Mouse (Mus musculus) hindbrain, embryonic 16.5 days (tissue): ENCODE measurements at regions not wholly inside any gene's neighbourhood (a gene's known extent, or its start where the extent isn't known, plus 50 kb on each side); places are given as distances from the start of the nearest gene placed in this dataset.

Experiments
- ATAC-seq: fragments of 200-750 bp; cut with Nextera tagmentation; 2 replicates; pipeline ENCODE4 v1.8.0; 2017; ENCODE audit warnings: moderate TSS enrichment, moderate library complexity
- H3K27ac ChIP-seq: fragments of 300-500 bp; sonication (generic); 2 replicates; pipeline ENCODE4 v1.5.1; 2014; ENCODE audit warnings: low read depth, mild to moderate bottlenecking, control low read depth, low read length, moderate library complexity
- H3K27me3 ChIP-seq: fragments of 300-500 bp; sonication (generic); replicated peaks from 2 replicates; pipeline ENCODE4 v1.6.1; 2014; ENCODE audit warnings: low read length; ENCODE audit not compliant: control insufficient read depth, insufficient read depth
- H3K36me3 ChIP-seq: fragments of 300-500 bp; sonication (generic); 2 replicates; pipeline ENCODE4 v1.6.1; 2014; ENCODE audit warnings: mild to moderate bottlenecking, low read length, moderate library complexity, mixed read lengths; ENCODE audit not compliant: control insufficient read depth, insufficient read depth
- H3K4me1 ChIP-seq: fragments of 300-500 bp; sonication (generic); 2 replicates; pipeline ENCODE4 v1.6.1; 2014; ENCODE audit warnings: low read depth, low read length; ENCODE audit not compliant: control insufficient read depth, insufficient read depth
- H3K4me2 ChIP-seq: fragments of 300-500 bp; sonication (generic); 2 replicates; pipeline ENCODE4 v1.6.1; 2014; ENCODE audit warnings: mild to moderate bottlenecking, low read length, control low read depth, moderate library complexity
- H3K4me3 ChIP-seq: fragments of 300-500 bp; sonication (generic); 2 replicates; pipeline ENCODE4 v1.5.1; 2014; ENCODE audit warnings: mild to moderate bottlenecking, low read length, control low read depth, moderate library complexity
- H3K9ac ChIP-seq: fragments of 300-500 bp; sonication (generic); 2 replicates; pipeline ENCODE4 v1.6.1; 2014; ENCODE audit warnings: low read depth, mild to moderate bottlenecking, control low read depth, low read length, moderate library complexity
- H3K9me3 ChIP-seq: fragments of 300-500 bp; sonication (generic); 2 replicates; pipeline ENCODE4 v1.6.1; 2014; ENCODE audit warnings: mild to moderate bottlenecking, low read length, moderate library complexity; ENCODE audit not compliant: control insufficient read depth
- WGBS: fragments of 180-500 bp; shearing (Covaris S2); extraction: QIAGEN DNeasy Blood & Tissue Kit; methylation state at CpG from one replicate; pipeline ENCODE4 v1.1.7; 2014; 5-methylcytosine and 5-hydroxymethylcytosine counted together

- no peak overlapping the region for H3K27ac ChIP-seq
- WGBS, result 66% methylated on average over 3 of the region's 3 CpGs
Observed at GRCm38 (mm10) chr6:50770481-50770880, 116.2 kb upstream of the Npvf start.

GRCm38 (mm10) chr6:50775637-50776036 lies 121.4 kb upstream of the Npvf start:
- H3K36me3 ChIP-seq, result no peaks in the 10 kb centered on the region
- 23% methylated on average over 4 of the region's 4 CpGs for WGBS
- no peak overlapping the region for H3K4me3 ChIP-seq
- no peak overlapping the region for H3K9ac ChIP-seq
- H3K27ac ChIP-seq, result peak overlapping the region; percentile 78
- no peak for ATAC-seq
- no peaks in the 10 kb centered on the region for H3K27me3 ChIP-seq
- no peak overlapping the region for H3K4me2 ChIP-seq
- H3K4me1 ChIP-seq, result peaks cover 26% of the 10 kb centered on the region
- H3K9me3 ChIP-seq, result no peaks in the 10 kb centered on the region

More at GRCm38 (mm10) chr6:50770481-50770880, 116.2 kb upstream of the Npvf start:
- H3K9me3 ChIP-seq, result no peaks in the 10 kb centered on the region
- ATAC-seq, result no peak
- peaks cover 7% of the 10 kb centered on the region for H3K4me1 ChIP-seq
- no peaks in the 10 kb centered on the region for H3K36me3 ChIP-seq
- H3K27me3 ChIP-seq, result no peaks in the 10 kb centered on the region
- H3K4me2 ChIP-seq, result no peak overlapping the region
- H3K9ac ChIP-seq, result no peak overlapping the region
- H3K4me3 ChIP-seq, result no peak overlapping the region

- no peak overlapping the region for H3K9ac ChIP-seq
- WGBS, result 16% methylated on average over 11 of the region's 11 CpGs
- no peak overlapping the region for H3K4me3 ChIP-seq
- H3K9me3 ChIP-seq, result no peaks in the 10 kb centered on the region
- H3K4me2 ChIP-seq, result peak overlapping the region; percentile 29; the same call in 1 of the 2 replicates
- 0 out of 2 replicates have a peak, but pooled peaks have one; percentile 1 for ATAC-seq
- no peaks in the 10 kb centered on the region for H3K36me3 ChIP-seq
- no peaks in the 10 kb centered on the region for H3K27me3 ChIP-seq
- H3K4me1 ChIP-seq, result peaks cover 26% of the 10 kb centered on the region
- peak overlapping the region; percentile 78 for H3K27ac ChIP-seq
Observed at GRCm38 (mm10) chr6:50776236-50776832, 122.1 kb upstream of the Npvf start.

GRCm38 (mm10) chr6:50776931-50777495 lies 122.8 kb upstream of the Npvf start:
- Histone ChIP-seq H3K36me3 (no peaks in the 10 kb centered on the region), H3K9ac (no peak overlapping the region), H3K9me3 (no peaks in the 10 kb centered on the region), H3K4me2 (peak overlapping the region; percentile 29), H3K4me1 (peaks cover 26% of the 10 kb centered on the region), H3K4me3 (no peak overlapping the region), H3K27ac (peak overlapping the region; percentile 78), H3K27me3 (no peaks in the 10 kb centered on the region)
- 3% methylated on average over 10 of the region's 10 CpGs for WGBS
- peak; percentile 95 for ATAC-seq

GRCm38 (mm10) chr6:50777827-50778226 lies 123.6 kb upstream of the Npvf start:
- Histone ChIP-seq H3K9me3 (no peaks in the 10 kb centered on the region), H3K4me2 (no peak overlapping the region), H3K27ac (peak overlapping the region; percentile 78), H3K4me3 (no peak overlapping the region), H3K4me1 (peaks cover 26% of the 10 kb centered on the region), H3K36me3 (no peaks in the 10 kb centered on the region), H3K9ac (no peak overlapping the region), H3K27me3 (no peaks in the 10 kb centered on the region)
- WGBS, result 23% methylated on average over 4 of the region's 4 CpGs
- ATAC-seq, result no peak

- Histone ChIP-seq H3K9ac (no peak overlapping the region), H3K27ac (no peak overlapping the region), H3K27me3 (no peaks in the 10 kb centered on the region), H3K4me2 (no peak overlapping the region), H3K4me3 (no peak overlapping the region), H3K36me3 (no peaks in the 10 kb centered on the region), H3K4me1 (peaks cover 28% of the 10 kb centered on the region), H3K9me3 (no peaks in the 10 kb centered on the region)
- WGBS, result 75% methylated on average over 3 of the region's 3 CpGs
- no peak for ATAC-seq
Observed at GRCm38 (mm10) chr6:50780677-50781076, 126.4 kb upstream of the Npvf start.

- 87% methylated on average over 10 of the region's 10 CpGs for WGBS
Observed at GRCm38 (mm10) chr6:50781271-50781670, 127.0 kb upstream of the Npvf start.

GRCm38 (mm10) chr6:50782221-50782620 lies 128.0 kb upstream of the Npvf start:
- Histone ChIP-seq H3K27me3 (no peaks in the 10 kb centered on the region), H3K9ac (no peak overlapping the region), H3K36me3 (no peaks in the 10 kb centered on the region), H3K4me2 (no peak overlapping the region), H3K4me3 (no peak overlapping the region), H3K4me1 (peaks cover 17% of the 10 kb centered on the region), H3K9me3 (no peaks in the 10 kb centered on the region), H3K27ac (no peak overlapping the region)
- ATAC-seq, result no peak
- 74% methylated on average over 2 of the region's 2 CpGs for WGBS

More at GRCm38 (mm10) chr6:50781271-50781670, 127.0 kb upstream of the Npvf start:
- no peak overlapping the region for H3K4me3 ChIP-seq
- no peaks in the 10 kb centered on the region for H3K9me3 ChIP-seq
- H3K27ac ChIP-seq, result no peak overlapping the region
- H3K9ac ChIP-seq, result no peak overlapping the region
- no peak for ATAC-seq
- no peaks in the 10 kb centered on the region for H3K27me3 ChIP-seq
- H3K36me3 ChIP-seq, result no peaks in the 10 kb centered on the region
- no peak overlapping the region for H3K4me2 ChIP-seq
- peaks cover 22% of the 10 kb centered on the region for H3K4me1 ChIP-seq

GRCm38 (mm10) chr6:50783494-50783893 lies 129.3 kb upstream of the Npvf start:
- Histone ChIP-seq H3K4me2 (no peak overlapping the region), H3K27me3 (no peaks in the 10 kb centered on the region), H3K9ac (no peak overlapping the region), H3K4me3 (no peak overlapping the region), H3K27ac (peak overlapping the region; percentile 76), H3K36me3 (no peaks in the 10 kb centered on the region), H3K9me3 (no peaks in the 10 kb centered on the region), H3K4me1 (peaks cover 6% of the 10 kb centered on the region)
- 37% methylated on average over 10 of the region's 10 CpGs for WGBS
- peak; percentile 88 for ATAC-seq
